Mouse (Mus musculus) midbrain, postnatal 0 days (tissue): ENCODE results near the gene Sytl2. TPM values are rescaled to one million over a fixed set of nuclear protein-coding genes. Genes with fewer than 3 reads are reported as not detected.

Experiments used
- ATAC-seq: fragments of 200-750 bp; cut with Nextera tagmentation; 2 replicates; pipeline ENCODE4 v1.8.0; 2017; ENCODE audit warnings: moderate number of reproducible peaks, mild to moderate bottlenecking, moderate TSS enrichment, moderate library complexity; ENCODE audit not compliant: low FRiP score
- DNase-seq: peaks from one replicate; pipeline ENCODE4 v3.0.0-alpha.2; 2015; ENCODE audit warnings: low spot score
- H3K27ac ChIP-seq: fragments of 300-500 bp; sonication (generic); 2 replicates; pipeline ENCODE4 v1.5.1; 2014; ENCODE audit warnings: low read depth, mild to moderate bottlenecking, low read length, mixed read lengths
- H3K27me3 ChIP-seq: fragments of 300-500 bp; sonication (generic); 2 replicates; pipeline ENCODE4 v1.6.1; 2014; ENCODE audit warnings: low read length, control low read depth, mixed read lengths; ENCODE audit not compliant: insufficient read depth
- H3K36me3 ChIP-seq: fragments of 300-500 bp; sonication (generic); 2 replicates; pipeline ENCODE4 v1.6.1; 2014; ENCODE audit warnings: low read length, control low read depth, mixed read lengths; ENCODE audit not compliant: insufficient read depth
- H3K4me1 ChIP-seq: fragments of 300-500 bp; sonication (generic); 2 replicates; pipeline ENCODE4 v1.6.1; 2014; ENCODE audit warnings: mild to moderate bottlenecking, control low read depth, antibody characterized with exemption, low read length, mixed read lengths; ENCODE audit not compliant: insufficient read depth
- H3K4me2 ChIP-seq: fragments of 300-500 bp; sonication (generic); 2 replicates; pipeline ENCODE4 v1.6.1; 2014; ENCODE audit warnings: low read depth, mild to moderate bottlenecking, low read length, mixed read lengths; ENCODE audit not compliant: poor library complexity, severe bottlenecking
- H3K4me3 ChIP-seq: fragments of 300-500 bp; sonication (generic); 2 replicates; pipeline ENCODE4 v1.5.1; 2014; ENCODE audit warnings: low read depth, mild to moderate bottlenecking, low read length, moderate library complexity
- H3K9ac ChIP-seq: fragments of 300-500 bp; sonication (generic); replicated peaks from 2 replicates; pipeline ENCODE4 v1.6.1; 2014; ENCODE audit warnings: mild to moderate bottlenecking, low read length, moderate library complexity, mixed read lengths; ENCODE audit not compliant: poor library complexity, severe bottlenecking
- H3K9me3 ChIP-seq: fragments of 300-500 bp; sonication (generic); 2 replicates; pipeline ENCODE4 v1.6.1; 2016; ENCODE audit warnings: low read length, control low read depth
- CTCF ChIP-seq: IDR thresholded peaks from 2 replicates; pipeline ENCODE4 v1.5.1; 2016; ENCODE audit warnings: antibody characterized with exemption, mild to moderate bottlenecking
- WGBS: fragments of 180-500 bp; shearing (Covaris S2); extraction: QIAGEN DNeasy Blood & Tissue Kit; methylation state at CpG from one replicate; pipeline ENCODE4 v1.1.7; 2014; 5-methylcytosine and 5-hydroxymethylcytosine counted together
- polyA plus RNA-seq: library from polyadenylated mRNA; unstranded; fragments of >200 nt; fragmentation: Nextera tagmentation; extraction: Ambion mirVana; gene quantifications from 2 replicates; pipeline ENCODE4 v1.2.1, GENCODE M21; 2015
- total RNA-seq: library from RNA; depleted of rRNA; stranded (reverse); fragments of >200 nt; gene quantifications from 2 replicates; pipeline ENCODE4 v1.2.3, GENCODE M21; 2014

Gene Sytl2
- total and polyA plus RNA-seq, 2 experiments from 2014 or later: 8.7 to 11.0 TPM

- Histone ChIP-seq H3K4me2 (no peak overlapping the region), H3K4me3 (no peak overlapping the region), H3K27ac (no peak overlapping the region), H3K9ac (no peak overlapping the region), H3K9me3 (no peaks in the 10 kb centered on the region), H3K27me3 (no peaks in the 10 kb centered on the region), H3K4me1 (no peaks in the 10 kb centered on the region), H3K36me3 (no peaks in the 10 kb centered on the region)
- TF ChIP-seq CTCF: no peak
- no peak for DNase-seq
- 84% methylated on average over 7 of the region's 7 CpGs for WGBS
- no peak for ATAC-seq
These were observed 60.7 kb downstream of the Sytl2 start for GRCm38 (mm10) chr7:90362788-90363187.

- no peak for ATAC-seq
- no peak for TF ChIP-seq CTCF
- no peak overlapping the region for H3K4me3 ChIP-seq
- no peaks in the 10 kb centered on the region for H3K9me3 ChIP-seq
- DNase-seq: peak; percentile 21
- 84% methylated on average over 6 of the region's 6 CpGs for WGBS
- H3K4me1 ChIP-seq: no peaks in the 10 kb centered on the region
- H3K4me2 ChIP-seq: no peak overlapping the region
- H3K9ac ChIP-seq: no peak overlapping the region
- H3K27me3 ChIP-seq: no peaks in the 10 kb centered on the region
- H3K27ac ChIP-seq: no peak overlapping the region
- no peaks in the 10 kb centered on the region for H3K36me3 ChIP-seq
These were observed 68.2 kb downstream of the Sytl2 start for GRCm38 (mm10) chr7:90370071-90370851.

- no peak overlapping the region for H3K4me3 ChIP-seq
- ATAC-seq (no peak), DNase-seq (no peak)
- no peaks in the 10 kb centered on the region for H3K4me1 ChIP-seq
- 80% methylated on average over 4 of the region's 4 CpGs for WGBS
- TF ChIP-seq CTCF: no peak
- no peaks in the 10 kb centered on the region for H3K9me3 ChIP-seq
- no peak overlapping the region for H3K27ac ChIP-seq
- H3K27me3 ChIP-seq: no peaks in the 10 kb centered on the region
- no peaks in the 10 kb centered on the region for H3K36me3 ChIP-seq
- no peak overlapping the region for H3K4me2 ChIP-seq
- no peak overlapping the region for H3K9ac ChIP-seq
These were observed 70.8 kb downstream of the Sytl2 start for GRCm38 (mm10) chr7:90372804-90373203.

- TF ChIP-seq CTCF: no peak
- H3K36me3 ChIP-seq: no peaks in the 10 kb centered on the region
- H3K4me2 ChIP-seq: no peak overlapping the region
- 94% methylated on average over 2 of the region's 2 CpGs for WGBS
- H3K9me3 ChIP-seq: no peaks in the 10 kb centered on the region
- H3K27me3 ChIP-seq: no peaks in the 10 kb centered on the region
- H3K4me1 ChIP-seq: no peaks in the 10 kb centered on the region
- no peak overlapping the region for H3K4me3 ChIP-seq
- DNase-seq: no peak
- no peak overlapping the region for H3K9ac ChIP-seq
- no peak overlapping the region for H3K27ac ChIP-seq
- ATAC-seq: no peak
These were observed 82.4 kb downstream of the Sytl2 start for GRCm38 (mm10) chr7:90384411-90384810.

GRCm38 (mm10) chr7:90386885-90387459 lies 84.9 kb downstream of the Sytl2 start:
- Histone ChIP-seq H3K4me2 (peak overlapping the region; percentile 50), H3K9me3 (no peaks in the 10 kb centered on the region), H3K4me1 (no peaks in the 10 kb centered on the region), H3K4me3 (peak overlapping the region; percentile 40), H3K36me3 (no peaks in the 10 kb centered on the region), H3K9ac (peak overlapping the region; percentile 30), H3K27me3 (no peaks in the 10 kb centered on the region), H3K27ac (peak overlapping the region; percentile 6; the same call in 1 of the 2 replicates)
- WGBS: 1% methylated on average over 8 of the region's 8 CpGs
- DNase-seq (peak; percentile 79), ATAC-seq (peak; percentile 83)
- TF ChIP-seq CTCF: no peak

- Histone ChIP-seq H3K9ac (no peak overlapping the region), H3K4me1 (no peaks in the 10 kb centered on the region), H3K4me3 (no peak overlapping the region), H3K27ac (no peak overlapping the region), H3K27me3 (no peaks in the 10 kb centered on the region), H3K36me3 (no peaks in the 10 kb centered on the region), H3K4me2 (no peak overlapping the region), H3K9me3 (no peaks in the 10 kb centered on the region)
- 20% methylated on average over 3 of the region's 3 CpGs for WGBS
- ATAC-seq: no peak
- TF ChIP-seq CTCF: no peak
- no peak for DNase-seq
These were observed 87.7 kb downstream of the Sytl2 start for GRCm38 (mm10) chr7:90389765-90390164.
